Mouse (Mus musculus) kidney, adult 2 months (tissue): Measurements from ENCODE around the gene Itga3.

ENCODE experiments used
- CTCF ChIP-seq: fragments of 200-500 bp; conservative IDR thresholded peaks from 2 replicates; pipeline ENCODE4 v1.5.1; 2011; ENCODE audit warnings: low read depth, mild to moderate bottlenecking, control low read depth, low read length, moderate library complexity, mixed read lengths; ENCODE audit not compliant: insufficient read depth, insufficient read length
- POLR2A ChIP-seq: fragments of 200-500 bp; IDR thresholded peaks from one replicate; pipeline ENCODE4 v1.6.1; 2011; ENCODE audit warnings: low read depth, low read length, control low read depth

GRCm38 (mm10) chr11:95119990-95120632 is 43.5 kb upstream of the Itga3 start, which contains the start of gene Dlx3:
- TF ChIP-seq CTCF: no peak
- no peak for TF ChIP-seq POLR2A
